Mouse (Mus musculus) ovary, adult 10 weeks (tissue): Measurements from ENCODE around the gene Rilp. TPM values are rescaled to one million over a fixed set of nuclear protein-coding genes. Genes with fewer than 3 reads are reported as not detected.

Experiments used
- polyA plus RNA-seq: library from polyadenylated mRNA; stranded (reverse); fragments of 350-450 nt; fragmentation: Illumina TruSeq; extraction: RNeasy Lipid Tissue Mini Kit (QIAGEN cat#74804); gene quantifications from one replicate; pipeline ENCODE4 v1.2.3, GENCODE M21; 2014

Gene Rilp
- not detected for polyA plus RNA-seq

GRCm38 (mm10) chr11:75509741-75510626 lies at the start of gene Rilp:
Rilp (plus strand) TSS chr11:75510094.

GRCm38 (mm10) chr11:75460844-75461742 lies 48.8 kb upstream of the Rilp start, which contains the start of gene Tlcd2:
Tlcd2 (plus strand) TSS chr11:75461715.

GRCm38 (mm10) chr11:75486601-75487285 lies 23.2 kb upstream of the Rilp start, which contains the start of gene Prpf8:
Prpf8 (plus strand) TSS chr11:75486816.

GRCm38 (mm10) chr11:75513336-75513735 lies 3.4 kb downstream of the Rilp start, which contains the start of gene Scarf1:
Scarf1 (plus strand) TSS chr11:75513540.

GRCm38 (mm10) chr11:75531469-75532242 lies 21.8 kb downstream of the Rilp start, which contains the start of gene Slc43a2:
Slc43a2 (plus strand) TSS chr11:75531694.

Other genes with a start within 250 kb of the Rilp start
- gene Rpa1, start 161.8 kb upstream of the Rilp start, polyA plus RNA-seq, result 66.2 TPM
- 5.6 TPM for gene Smyd4, start 161.7 kb upstream of the Rilp start, polyA plus RNA-seq
- gene Serpinf1, start 87.4 kb upstream of the Rilp start, polyA plus RNA-seq, result 25.7 TPM
- gene Serpinf2, start 70.5 kb upstream of the Rilp start, polyA plus RNA-seq, result not detected
- not detected for gene Wdr81, start 55.4 kb upstream of the Rilp start, polyA plus RNA-seq
- gene Tlcd2, start 48.4 kb upstream of the Rilp start, polyA plus RNA-seq, result 26.7 TPM
- 62.0 TPM for gene Prpf8, start 23.3 kb upstream of the Rilp start, polyA plus RNA-seq
- not detected for gene Scarf1, start 3.4 kb downstream of the Rilp start, polyA plus RNA-seq
- 3.3 TPM for gene Slc43a2, start 21.6 kb downstream of the Rilp start, polyA plus RNA-seq
- gene Pitpna, start 78.0 kb downstream of the Rilp start, polyA plus RNA-seq, result 193 TPM
- gene Inpp5k, start 120.9 kb downstream of the Rilp start, polyA plus RNA-seq, result 43.8 TPM
- gene Myo1c, start 140.4 kb downstream of the Rilp start, polyA plus RNA-seq, result 7.8 TPM
- gene Crk, start 169.2 kb downstream of the Rilp start, polyA plus RNA-seq, result 257 TPM
- 2,443 TPM for gene Ywhae, start 222.8 kb downstream of the Rilp start, polyA plus RNA-seq